Mouse (Mus musculus) embryonic facial prominence, embryonic 11.5 days (tissue): ENCODE results near the gene Zfp575. TPM values are rescaled to one million over a fixed set of nuclear protein-coding genes. Genes with fewer than 3 reads are reported as not detected.
A peak's percentile ranks its signal among the peaks of the same experiment; 100 is the strongest.

Source experiments
- ATAC-seq: fragments of 200-750 bp; cut with Nextera tagmentation; replicated peaks from 2 replicates; pipeline ENCODE4 v1.8.0; 2017; ENCODE audit warnings: low read depth; ENCODE audit not compliant: insufficient number of reproducible peaks, low FRiP score, low TSS enrichment
- DNase-seq: peaks from one replicate; pipeline ENCODE4 v3.0.0-alpha.2; 2015; ENCODE audit warnings: low spot score
- H3K27ac ChIP-seq: fragments of 300-500 bp; sonication (generic); replicated peaks from 2 replicates; pipeline ENCODE4 v1.5.1; 2014; ENCODE audit warnings: mild to moderate bottlenecking, low read depth, low read length, control low read depth
- H3K27me3 ChIP-seq: fragments of 300-500 bp; sonication (generic); 2 replicates; pipeline ENCODE4 v1.6.1; 2014; ENCODE audit warnings: mild to moderate bottlenecking, low read length, moderate library complexity, mixed read lengths; ENCODE audit not compliant: control insufficient read depth, insufficient read depth
- H3K36me3 ChIP-seq: fragments of 300-500 bp; sonication (generic); replicated peaks from 2 replicates; pipeline ENCODE4 v1.6.1; 2014; ENCODE audit warnings: low read depth, mild to moderate bottlenecking, low read length, moderate library complexity, mixed read lengths; ENCODE audit not compliant: control insufficient read depth, insufficient read depth
- H3K4me1 ChIP-seq: fragments of 300-500 bp; sonication (generic); 2 replicates; pipeline ENCODE4 v1.6.1; 2014; ENCODE audit warnings: low read length, mixed read lengths; ENCODE audit not compliant: control insufficient read depth, insufficient read depth
- H3K4me2 ChIP-seq: fragments of 300-500 bp; sonication (generic); 2 replicates; pipeline ENCODE4 v1.6.1; 2014; ENCODE audit warnings: low read depth, mild to moderate bottlenecking, control low read depth, low read length, moderate library complexity
- H3K4me3 ChIP-seq: fragments of 300-500 bp; sonication (generic); 2 replicates; pipeline ENCODE4 v1.5.1; 2014; ENCODE audit warnings: low read depth, low read length, control low read depth
- H3K9ac ChIP-seq: fragments of 300-500 bp; sonication (generic); replicated peaks from 2 replicates; pipeline ENCODE4 v1.6.1; 2014; ENCODE audit warnings: mild to moderate bottlenecking, control low read depth, low read length
- H3K9me3 ChIP-seq: fragments of 300-500 bp; sonication (generic); replicated peaks from 2 replicates; pipeline ENCODE4 v1.6.1; 2016; ENCODE audit warnings: mild to moderate bottlenecking, low read length, inconsistent platforms, mixed read lengths; ENCODE audit not compliant: control insufficient read depth
- WGBS: fragments of 180-500 bp; shearing (Covaris S2); extraction: QIAGEN DNeasy Blood & Tissue Kit; methylation state at CpG from one replicate; pipeline ENCODE4 v1.1.7; 2014; 5-methylcytosine and 5-hydroxymethylcytosine counted together
- polyA plus RNA-seq: library from polyadenylated mRNA; unstranded; fragments of >200 nt; fragmentation: Nextera tagmentation; extraction: Ambion mirVana; gene quantifications from 2 replicates; pipeline ENCODE4 v1.2.1, GENCODE M21; 2014

Gene Zfp575
- polyA plus RNA-seq, 1 experiment from 2014 or later, result 0.91 TPM

GRCm38 (mm10) chr7:24537591-24537990 is 49.9 kb downstream of the Zfp575 start:
- Histone ChIP-seq H3K27me3 (peaks cover 6% of the 10 kb centered on the region), H3K4me2 (no peak overlapping the region), H3K4me3 (no peak overlapping the region), H3K9me3 (no peaks in the 10 kb centered on the region), H3K4me1 (peaks cover 3% of the 10 kb centered on the region; the same call in 1 of the 2 replicates), H3K9ac (no peak overlapping the region), H3K27ac (no peak overlapping the region), H3K36me3 (peaks cover 3% of the 10 kb centered on the region)
- DNase-seq (no peak), ATAC-seq (no peak)
- 80% methylated on average over 5 of the region's 5 CpGs for WGBS

GRCm38 (mm10) chr7:24537081-24537480 is 50.4 kb downstream of the Zfp575 start:
- Histone ChIP-seq H3K9me3 (no peaks in the 10 kb centered on the region), H3K4me1 (peaks cover 3% of the 10 kb centered on the region; the same call in 1 of the 2 replicates), H3K4me3 (no peak overlapping the region), H3K27me3 (peaks cover 6% of the 10 kb centered on the region), H3K9ac (no peak overlapping the region), H3K27ac (no peak overlapping the region), H3K4me2 (no peak overlapping the region), H3K36me3 (peaks cover 3% of the 10 kb centered on the region)
- no peak for DNase-seq
- WGBS, result 84% methylated on average over 4 of the region's 4 CpGs
- no peak for ATAC-seq

- 23% methylated on average over 19 of the region's 19 CpGs for WGBS
- no peak for ATAC-seq
- H3K4me2 ChIP-seq, result peak overlapping the region; percentile 16; the same call in 1 of the 2 replicates
- peaks cover 3% of the 10 kb centered on the region; the same call in 1 of the 2 replicates for H3K4me1 ChIP-seq
- H3K9ac ChIP-seq, result no peak overlapping the region
- H3K27me3 ChIP-seq, result peaks cover 6% of the 10 kb centered on the region
- no peak overlapping the region for H3K27ac ChIP-seq
- no peak for DNase-seq
- H3K4me3 ChIP-seq, result no peak overlapping the region
- peaks cover 3% of the 10 kb centered on the region for H3K36me3 ChIP-seq
- H3K9me3 ChIP-seq, result no peaks in the 10 kb centered on the region
Observed at GRCm38 (mm10) chr7:24534301-24534700, 53.1 kb downstream of the Zfp575 start.

Other genes with a start within 250 kb of the Zfp575 start
- not detected in 2 replicates for gene Lypd5, start 238.4 kb downstream of the Zfp575 start, polyA plus RNA-seq
- 2.2 and 2.3 TPM in 2 replicates for gene Kcnn4, start 217.4 kb downstream of the Zfp575 start, polyA plus RNA-seq
- 13.8 and 18.6 TPM in 2 replicates for gene Smg9, start 188.0 kb downstream of the Zfp575 start, polyA plus RNA-seq
- gene Irgc1, start 135.3 kb downstream of the Zfp575 start, polyA plus RNA-seq, result not detected in 2 replicates
- gene Plaur, start 125.2 kb downstream of the Zfp575 start, polyA plus RNA-seq, result 1.1 and 2.1 TPM in 2 replicates
- gene Cadm4, start 105.6 kb downstream of the Zfp575 start, polyA plus RNA-seq, result 1.9 and 3.6 TPM in 2 replicates
- gene Zfp428, start 80.6 kb downstream of the Zfp575 start, polyA plus RNA-seq, result 52.5 and 58.0 TPM in 2 replicates
- gene AC161166.1, start 75.2 kb downstream of the Zfp575 start, polyA plus RNA-seq, result 0.25 and 0.32 TPM in 2 replicates
- 8.0 and 8.7 TPM in 2 replicates for gene Irgq, start 57.0 kb downstream of the Zfp575 start, polyA plus RNA-seq
- gene Pinlyp, start 41.5 kb downstream of the Zfp575 start, polyA plus RNA-seq, result not detected in 2 replicates
- 99.0 and 111 TPM in 2 replicates for gene Xrcc1, start 41.4 kb downstream of the Zfp575 start, polyA plus RNA-seq
- gene Ethe1, start 98 bp downstream of the Zfp575 start, polyA plus RNA-seq, result 24.4 and 27.2 TPM in 2 replicates
- gene Phldb3, start 23.1 kb upstream of the Zfp575 start, polyA plus RNA-seq, result 0.10 and 0.13 TPM in 2 replicates
- gene Lypd3, start 48.9 kb upstream of the Zfp575 start, polyA plus RNA-seq, result 2.0 and 2.1 TPM in 2 replicates
- not detected in 2 replicates for gene Tex101, start 89.0 kb upstream of the Zfp575 start, polyA plus RNA-seq
- not detected in 2 replicates for gene BC049730, start 121.6 kb upstream of the Zfp575 start, polyA plus RNA-seq
- not detected in 2 replicates for gene Gm4763, start 139.3 kb upstream of the Zfp575 start, polyA plus RNA-seq
- gene Cd177, start 172.7 kb upstream of the Zfp575 start, polyA plus RNA-seq, result not detected in 2 replicates
- gene Ceacam10, start 189.6 kb upstream of the Zfp575 start, polyA plus RNA-seq, result 0.29 and 0.34 TPM in 2 replicates